Mouse (Mus musculus): ENCODE data around the gene Itpka. TPM values are rescaled to one million over a fixed set of nuclear protein-coding genes. Genes with fewer than 3 reads are reported as not detected.

Gene Itpka
- polyA plus RNA-seq, 1 experiment from 2014 or later = 0.53 TPM

- Histone ChIP-seq H3K4me1 (peaks cover 8% of the 10 kb centered on the region), H3K9ac (no peak overlapping the region), H3K4me3 (no peak overlapping the region), H3K9me3 (replicated peaks) (no peaks in the 10 kb centered on the region), H3K36me3 (peaks cover 30% of the 10 kb centered on the region), H3K27ac (no peak overlapping the region), H3K27me3 (peaks cover 25% of the 10 kb centered on the region), H3K4me2 (replicated peaks) (no peak overlapping the region)
- 28% methylated on average over 12 of the region's 12 CpGs for WGBS
- no peak for ATAC-seq (ENCODE audit: low FRiP score)
Observed at GRCm38 (mm10) chr2:119737124-119737523, 5.0 kb upstream of the Itpka start.

GRCm38 (mm10) chr2:119740567-119740966, 1.6 kb upstream of the Itpka start:
- Histone ChIP-seq H3K36me3 (no peaks in the 10 kb centered on the region), H3K9ac (no peak overlapping the region), H3K27ac (no peak overlapping the region), H3K4me3 (no peak overlapping the region), H3K9me3 (replicated peaks) (no peaks in the 10 kb centered on the region), H3K4me2 (replicated peaks) (no peak overlapping the region), H3K27me3 (peaks cover 59% of the 10 kb centered on the region), H3K4me1 (peaks cover 34% of the 10 kb centered on the region)
- no peak for ATAC-seq (ENCODE audit: low FRiP score)
- WGBS = 16% methylated on average over 2 of the region's 2 CpGs

- no peaks in the 10 kb centered on the region for H3K9me3 ChIP-seq (replicated peaks)
- peak; percentile 37 for ATAC-seq (ENCODE audit: low FRiP score)
- 1% methylated on average over 62 of the region's 70 CpGs for WGBS
- H3K4me1 ChIP-seq = peaks cover 34% of the 10 kb centered on the region
- H3K9ac ChIP-seq = peak overlapping the region; percentile 64
- no peak overlapping the region for H3K27ac ChIP-seq
- H3K4me2 ChIP-seq (replicated peaks) = peak overlapping the region; percentile 98
- peak overlapping the region; percentile 58 for H3K4me3 ChIP-seq
- H3K27me3 ChIP-seq = peaks cover 72% of the 10 kb centered on the region
- H3K36me3 ChIP-seq = no peaks in the 10 kb centered on the region
Observed at GRCm38 (mm10) chr2:119742461-119743175, 481 bp downstream of the Itpka start.

DNA sequence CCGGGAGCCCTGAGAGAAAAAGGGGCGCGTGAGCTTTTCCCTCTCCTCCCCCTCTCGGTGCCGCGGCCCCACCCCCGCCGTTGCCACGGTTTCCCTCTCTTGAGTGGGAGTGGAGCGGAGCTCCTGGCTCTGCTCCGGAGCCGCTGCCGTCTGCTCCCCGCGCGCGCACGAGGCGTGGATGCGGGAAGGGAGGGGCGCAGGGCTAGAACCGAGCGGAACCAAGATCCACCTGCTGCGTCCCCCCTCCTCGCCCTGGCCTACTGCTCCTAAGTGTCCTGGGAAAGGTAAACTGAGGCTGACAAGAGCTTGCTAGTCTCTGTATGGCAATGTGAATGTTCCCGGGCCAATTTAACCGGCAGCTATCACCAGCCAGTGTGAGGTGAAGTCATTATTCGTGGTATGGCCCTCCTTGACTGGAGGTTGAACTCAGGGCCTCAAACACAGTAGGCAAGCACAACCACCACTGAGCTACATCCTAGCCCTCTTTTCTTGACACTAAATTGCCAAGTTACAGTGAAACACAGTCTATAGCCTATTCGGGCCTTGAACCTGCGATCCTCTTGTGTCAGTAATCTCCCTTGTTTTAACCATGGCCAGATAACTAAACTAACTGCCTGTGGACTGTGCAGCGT, 1.2 kb downstream of the Itpka start:
- H3K27ac ChIP-seq = no peak overlapping the region
- H3K4me1 ChIP-seq = peaks cover 34% of the 10 kb centered on the region
- peak overlapping the region; percentile 64 for H3K9ac ChIP-seq
- H3K4me2 ChIP-seq (replicated peaks) = peak overlapping the region; percentile 98
- 9% methylated on average over 24 of the region's 31 CpGs for WGBS
- no peaks in the 10 kb centered on the region for H3K9me3 ChIP-seq (replicated peaks)
- H3K27me3 ChIP-seq = peaks cover 78% of the 10 kb centered on the region
- H3K36me3 ChIP-seq = no peaks in the 10 kb centered on the region
- peak overlapping the region; percentile 58 for H3K4me3 ChIP-seq
- ATAC-seq (ENCODE audit: low FRiP score) = no peak

DNA sequence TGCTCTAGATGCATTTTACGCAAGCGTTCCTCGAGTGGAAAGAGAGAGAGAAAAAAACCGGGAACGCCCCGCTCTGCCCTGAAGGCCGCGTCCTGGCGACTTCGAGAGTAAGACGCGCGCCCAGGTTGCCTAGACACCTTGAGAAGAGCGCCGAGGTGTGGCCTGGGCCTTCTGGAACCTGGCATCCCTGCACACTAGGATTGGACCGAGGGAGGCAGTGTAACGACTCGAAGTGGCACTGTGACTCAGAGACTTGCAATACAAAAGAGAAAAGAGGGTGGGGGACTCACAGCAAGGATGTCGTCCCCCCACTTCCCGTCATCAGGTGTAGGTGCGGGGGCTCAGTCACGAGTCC, 1.6 kb downstream of the Itpka start:
- H3K9ac ChIP-seq = no peak overlapping the region
- peaks cover 34% of the 10 kb centered on the region for H3K4me1 ChIP-seq
- H3K9me3 ChIP-seq (replicated peaks) = no peaks in the 10 kb centered on the region
- H3K4me2 ChIP-seq (replicated peaks) = peak overlapping the region; percentile 98
- no peaks in the 10 kb centered on the region for H3K36me3 ChIP-seq
- no peak for ATAC-seq (ENCODE audit: low FRiP score)
- peak overlapping the region; percentile 58; the same call in 1 of the 2 replicates for H3K4me3 ChIP-seq
- WGBS = 5% methylated on average over 22 of the region's 22 CpGs
- no peak overlapping the region for H3K27ac ChIP-seq
- peaks cover 75% of the 10 kb centered on the region for H3K27me3 ChIP-seq

DNA sequence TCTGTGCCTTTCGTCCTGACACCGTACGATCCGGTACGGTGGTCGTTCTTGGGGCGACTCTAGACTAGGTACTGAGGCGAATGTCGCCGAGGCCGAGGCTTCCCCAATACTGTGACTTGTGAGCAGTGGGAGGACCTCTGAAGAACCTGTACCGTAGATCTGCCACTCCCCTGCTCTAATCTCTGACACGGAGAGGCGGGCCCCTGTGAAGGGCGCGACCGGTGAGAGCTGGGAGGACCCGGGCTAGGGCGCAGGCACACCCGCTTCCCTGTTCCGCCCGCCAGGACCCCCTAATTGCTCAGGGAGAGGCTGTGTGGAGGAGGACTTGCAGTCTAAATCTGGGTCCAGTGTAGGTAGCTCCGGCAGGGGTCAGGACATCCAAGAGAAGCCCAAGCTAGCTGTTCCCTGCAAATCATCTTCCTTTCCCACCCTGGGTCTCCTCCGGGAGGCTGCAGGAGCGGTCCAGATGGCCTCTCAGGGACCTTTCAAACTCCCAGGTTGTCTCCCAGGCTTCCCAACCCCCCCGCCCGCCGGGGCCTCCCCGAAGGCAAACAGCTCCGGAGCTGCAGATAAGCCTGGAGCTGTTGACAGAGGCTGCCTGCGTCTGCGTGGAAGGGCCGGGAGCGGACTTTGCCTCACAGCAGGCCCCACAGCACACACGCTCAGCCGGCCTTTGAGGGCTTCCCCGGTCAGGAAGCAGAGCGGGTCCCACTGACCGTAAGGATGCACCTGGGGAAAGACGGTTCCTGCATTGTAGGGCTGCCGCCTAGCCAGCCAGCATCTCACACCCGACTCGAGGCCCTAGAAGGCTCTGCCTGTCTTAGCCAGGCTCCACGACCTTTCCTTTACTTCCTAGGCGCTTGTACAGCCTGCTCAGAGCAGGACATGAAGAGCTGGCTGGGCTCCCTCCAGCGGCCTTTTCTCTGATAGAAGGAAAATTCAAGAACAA, 2.3 kb downstream of the Itpka start:
- H3K4me3 ChIP-seq = peak overlapping the region; percentile 58
- H3K9ac ChIP-seq = 0 out of 2 replicates have a peak overlapping the region, but pooled peaks have one; percentile 41
- H3K36me3 ChIP-seq = no peaks in the 10 kb centered on the region
- no peaks in the 10 kb centered on the region for H3K9me3 ChIP-seq (replicated peaks)
- WGBS = 3% methylated on average over 46 of the region's 46 CpGs
- H3K4me2 ChIP-seq (replicated peaks) = peak overlapping the region; percentile 98
- peaks cover 71% of the 10 kb centered on the region for H3K27me3 ChIP-seq
- 0 out of 2 replicates have a peak, but pooled peaks have one; percentile 3 for ATAC-seq (ENCODE audit: low FRiP score)
- peaks cover 34% of the 10 kb centered on the region for H3K4me1 ChIP-seq
- H3K27ac ChIP-seq = no peak overlapping the region

DNA sequence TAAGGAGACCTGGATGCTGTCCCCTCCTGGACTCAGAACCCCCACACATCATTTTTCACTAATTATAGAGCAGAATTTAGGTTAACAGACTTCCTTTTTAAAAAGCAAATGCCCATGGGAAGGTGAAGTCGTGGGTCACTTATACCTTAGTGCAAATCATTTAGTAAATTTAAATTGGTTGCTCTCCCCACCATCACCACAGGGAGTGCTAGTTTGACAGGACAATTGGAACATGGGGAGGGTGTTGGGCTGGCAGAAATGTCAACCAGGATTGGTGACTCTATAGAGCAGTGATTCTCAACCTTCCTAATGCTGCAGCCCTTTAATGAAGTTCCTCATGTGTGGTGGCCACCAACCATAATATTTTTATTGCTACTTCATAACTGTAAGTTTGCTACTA, 3.1 kb downstream of the Itpka start:
- H3K27me3 ChIP-seq = peaks cover 68% of the 10 kb centered on the region
- WGBS = 13% methylated on average over 1 of the region's 1 CpGs

GRCm38 (mm10) chr2:119747554-119747953, 5.4 kb downstream of the Itpka start:
- 80% methylated on average over 7 of the region's 7 CpGs for WGBS
- ATAC-seq (ENCODE audit: low FRiP score) = no peak
- Histone ChIP-seq H3K27me3 (peaks cover 71% of the 10 kb centered on the region), H3K36me3 (no peaks in the 10 kb centered on the region), H3K4me2 (replicated peaks) (no peak overlapping the region), H3K9me3 (replicated peaks) (no peaks in the 10 kb centered on the region), H3K27ac (no peak overlapping the region), H3K4me1 (peaks cover 22% of the 10 kb centered on the region), H3K9ac (no peak overlapping the region), H3K4me3 (no peak overlapping the region)

More for the DNA sequence above, 3.1 kb downstream of the Itpka start:
- no peak for ATAC-seq (ENCODE audit: low FRiP score)
- Histone ChIP-seq H3K4me2 (replicated peaks) (no peak overlapping the region), H3K9ac (no peak overlapping the region), H3K4me1 (peaks cover 34% of the 10 kb centered on the region), H3K4me3 (no peak overlapping the region), H3K27ac (no peak overlapping the region), H3K9me3 (replicated peaks) (no peaks in the 10 kb centered on the region), H3K36me3 (no peaks in the 10 kb centered on the region)

GRCm38 (mm10) chr2:119749260-119749659, 7.1 kb downstream of the Itpka start:
- Histone ChIP-seq H3K4me1 (peaks cover 6% of the 10 kb centered on the region), H3K9me3 (replicated peaks) (no peaks in the 10 kb centered on the region), H3K9ac (no peak overlapping the region), H3K4me3 (no peak overlapping the region), H3K27ac (no peak overlapping the region), H3K36me3 (no peaks in the 10 kb centered on the region), H3K4me2 (replicated peaks) (no peak overlapping the region), H3K27me3 (peaks cover 69% of the 10 kb centered on the region)
- no peak for ATAC-seq (ENCODE audit: low FRiP score)
- WGBS = 80% methylated on average over 13 of the region's 13 CpGs

- WGBS = 2% methylated on average over 31 of the region's 31 CpGs
- H3K27me3 ChIP-seq = peaks cover 91% of the 10 kb centered on the region
Observed at GRCm38 (mm10) chr2:119757601-119758100, 15.5 kb downstream of the Itpka start.

GRCm38 (mm10) chr2:119758101-119758843, 16.1 kb downstream of the Itpka start:
- peak; percentile 64 for ATAC-seq (ENCODE audit: low FRiP score)
- Histone ChIP-seq H3K9ac (peak overlapping the region; percentile 59), H3K9me3 (replicated peaks) (no peaks in the 10 kb centered on the region), H3K36me3 (0 out of 2 replicates have a peak, but pooled peaks cover 3% of the 10 kb centered on the region), H3K27me3 (peaks cover 87% of the 10 kb centered on the region), H3K4me2 (replicated peaks) (peak overlapping the region; percentile 90), H3K4me3 (peak overlapping the region; percentile 49), H3K4me1 (peaks cover 16% of the 10 kb centered on the region), H3K27ac (no peak overlapping the region)
- WGBS = 2% methylated on average over 47 of the region's 77 CpGs

More at GRCm38 (mm10) chr2:119757601-119758100, 15.5 kb downstream of the Itpka start:
- Histone ChIP-seq H3K9me3 (replicated peaks) (no peaks in the 10 kb centered on the region), H3K4me3 (peak overlapping the region; percentile 49), H3K27ac (no peak overlapping the region), H3K4me1 (peaks cover 16% of the 10 kb centered on the region), H3K36me3 (no peaks in the 10 kb centered on the region), H3K9ac (peak overlapping the region; percentile 59), H3K4me2 (replicated peaks) (peak overlapping the region; percentile 90)
- ATAC-seq (ENCODE audit: low FRiP score) = peak; percentile 47
